Mouse (Mus musculus) megakaryocyte-erythroid progenitor cell, adult 5 weeks (primary cell): ENCODE results near the gene Mycn. TPM values are rescaled to one million over a fixed set of nuclear protein-coding genes. Genes with fewer than 3 reads are reported as not detected.

Experiments
- polyA plus RNA-seq: library from polyadenylated mRNA; stranded (reverse); fragments of >175 nt; gene quantifications from 2 replicates; pipeline ENCODE4 v1.2.3, GENCODE M21; 2012

Mycn gene
- 11.9 and 22.4 TPM in 2 replicates for polyA plus RNA-seq

DNA sequence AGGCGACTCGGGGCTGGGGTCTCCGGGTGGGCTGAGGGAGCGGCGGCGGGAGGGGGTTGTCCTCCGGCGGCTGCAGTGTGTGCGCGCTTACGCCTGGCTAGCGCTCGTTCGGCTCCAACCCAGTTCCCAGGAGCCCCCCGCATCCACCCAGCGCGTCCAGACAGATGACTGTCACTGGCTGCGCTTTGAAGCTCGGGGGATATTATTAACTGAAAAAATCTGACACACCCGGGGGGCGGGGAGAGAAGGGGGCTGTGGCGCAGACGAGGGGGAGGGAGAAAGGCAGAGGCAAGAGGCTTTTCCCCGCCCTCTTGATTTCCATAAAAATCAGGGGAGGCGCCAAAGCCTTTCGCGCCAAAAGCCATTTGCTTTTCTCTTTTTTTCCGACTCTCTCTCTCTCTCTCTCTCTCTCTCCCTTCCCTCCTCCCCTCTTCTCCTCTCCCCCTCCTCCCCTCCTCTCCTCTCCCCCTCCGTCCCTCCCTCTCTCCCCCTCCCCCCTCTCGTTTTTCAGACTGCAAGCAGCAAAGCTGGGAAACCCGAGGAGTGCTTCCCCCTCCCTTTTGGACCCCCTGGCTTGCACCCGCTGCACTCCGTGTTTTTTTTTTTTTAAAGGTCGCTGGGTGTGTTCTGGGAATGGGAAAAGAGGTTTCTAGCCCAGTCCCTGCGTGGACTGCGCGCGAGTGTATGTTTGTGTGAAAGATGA, at the start of gene Mycn:
Gene Mycn, minus strand, starts transcription at position 254 of the 703 bp plus-strand sequence.

